Mouse (Mus musculus) stomach, embryonic 16.5 days (tissue): ENCODE results near the gene Asprv1. TPM values are rescaled to one million over a fixed set of nuclear protein-coding genes. Genes with fewer than 3 reads are reported as not detected.

ENCODE experiments used
- ATAC-seq: fragments of 200-750 bp; cut with Nextera tagmentation; 2 replicates; pipeline ENCODE4 v1.8.0; 2017; ENCODE audit warnings: moderate number of reproducible peaks, moderate TSS enrichment; ENCODE audit not compliant: insufficient read depth, low FRiP score
- H3K27ac ChIP-seq: fragments of 300-500 bp; sonication (generic); 2 replicates; pipeline ENCODE4 v1.5.1; 2014; ENCODE audit warnings: low read length
- H3K27me3 ChIP-seq: fragments of 300-500 bp; sonication (generic); 2 replicates; pipeline ENCODE4 v1.6.1; 2014; ENCODE audit warnings: low read length, control low read depth, mixed read lengths; ENCODE audit not compliant: control insufficient read depth, insufficient read depth
- H3K36me3 ChIP-seq: fragments of 300-500 bp; sonication (generic); 2 replicates; pipeline ENCODE4 v1.6.1; 2014; ENCODE audit warnings: low read length; ENCODE audit not compliant: control insufficient read depth, insufficient read depth
- H3K4me1 ChIP-seq: fragments of 300-500 bp; sonication (generic); 2 replicates; pipeline ENCODE4 v1.6.1; 2014; ENCODE audit warnings: low read length, control low read depth, mixed read lengths; ENCODE audit not compliant: control insufficient read depth, insufficient read depth
- H3K4me2 ChIP-seq: fragments of 300-500 bp; sonication (generic); 2 replicates; pipeline ENCODE4 v1.6.1; 2014; ENCODE audit warnings: low read depth, low read length, mixed read lengths
- H3K4me3 ChIP-seq: fragments of 300-500 bp; sonication (generic); replicated peaks from 2 replicates; pipeline ENCODE4 v1.5.1; 2014; ENCODE audit warnings: mild to moderate bottlenecking, low read length
- H3K9ac ChIP-seq: fragments of 300-500 bp; sonication (generic); 2 replicates; pipeline ENCODE4 v1.6.1; 2014; ENCODE audit warnings: low read length
- H3K9me3 ChIP-seq: fragments of 300-500 bp; sonication (generic); replicated peaks from 2 replicates; pipeline ENCODE4 v1.6.1; 2016; ENCODE audit warnings: low read length, control low read depth; ENCODE audit not compliant: control insufficient read depth
- WGBS: fragments of 180-500 bp; shearing (Covaris S2); extraction: QIAGEN DNeasy Blood & Tissue Kit; methylation state at CpG from one replicate; pipeline ENCODE4 v1.1.7; 2014; 5-methylcytosine and 5-hydroxymethylcytosine counted together
- polyA plus RNA-seq: library from polyadenylated mRNA; unstranded; fragments of >200 nt; fragmentation: Nextera tagmentation; extraction: Ambion mirVana; gene quantifications from 2 replicates; pipeline ENCODE4 v1.2.1, GENCODE M21; 2015

Asprv1 gene
- polyA plus RNA-seq, 1 experiment from 2014 or later, result 360 TPM

DNA sequence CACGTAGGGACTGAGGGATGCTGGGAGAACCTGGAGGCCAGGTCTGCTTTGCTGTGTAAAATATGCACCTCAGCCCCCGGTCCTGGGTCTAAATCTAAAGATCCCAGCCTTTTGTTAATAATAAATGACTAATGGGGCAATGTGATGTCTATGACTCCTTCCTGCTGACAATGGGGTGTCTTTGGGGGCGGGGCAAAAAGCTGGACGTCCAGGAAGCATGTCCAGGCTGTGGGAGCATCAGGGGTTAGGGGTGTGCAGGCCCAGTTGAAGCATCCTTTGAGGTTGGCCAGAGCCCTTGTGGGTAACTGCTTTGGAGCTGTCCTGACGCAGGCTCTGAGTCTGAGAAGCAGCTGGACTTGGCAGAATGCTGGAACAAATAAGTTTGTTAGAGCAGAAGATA is 41.9 kb upstream of the Asprv1 start:
- no peak overlapping the region for H3K4me3 ChIP-seq
- peak overlapping the region; percentile 95 for H3K27ac ChIP-seq
- no peak overlapping the region for H3K9ac ChIP-seq
- H3K36me3 ChIP-seq, result no peaks in the 10 kb centered on the region
- peaks cover 14% of the 10 kb centered on the region for H3K4me1 ChIP-seq
- H3K4me2 ChIP-seq, result no peak overlapping the region
- WGBS, result 49% methylated on average over 5 of the region's 5 CpGs
- H3K9me3 ChIP-seq, result no peaks in the 10 kb centered on the region
- no peaks in the 10 kb centered on the region for H3K27me3 ChIP-seq
- no peak for ATAC-seq

DNA sequence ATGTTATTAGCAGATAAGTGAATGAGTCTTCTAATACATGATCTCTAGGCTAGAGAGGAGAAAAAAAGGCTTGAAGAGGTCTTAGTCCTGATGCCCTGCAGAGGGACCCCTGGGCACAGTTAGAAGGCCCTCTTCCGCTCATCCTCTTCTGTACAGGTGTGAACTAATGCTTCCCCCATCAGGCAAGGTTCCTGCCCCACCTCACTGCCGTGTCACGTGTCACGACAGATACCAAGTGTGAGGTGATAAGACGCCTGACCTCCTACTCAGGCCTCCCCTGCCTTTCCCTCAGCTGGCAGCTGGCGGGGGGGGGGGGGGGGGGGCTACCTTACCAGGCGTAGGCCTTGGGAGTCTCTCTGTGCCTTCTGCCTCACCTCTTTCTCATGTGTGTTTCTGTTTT is 39.5 kb upstream of the Asprv1 start:
- H3K4me1 ChIP-seq, result peaks cover 14% of the 10 kb centered on the region
- no peak overlapping the region for H3K4me2 ChIP-seq

DNA sequence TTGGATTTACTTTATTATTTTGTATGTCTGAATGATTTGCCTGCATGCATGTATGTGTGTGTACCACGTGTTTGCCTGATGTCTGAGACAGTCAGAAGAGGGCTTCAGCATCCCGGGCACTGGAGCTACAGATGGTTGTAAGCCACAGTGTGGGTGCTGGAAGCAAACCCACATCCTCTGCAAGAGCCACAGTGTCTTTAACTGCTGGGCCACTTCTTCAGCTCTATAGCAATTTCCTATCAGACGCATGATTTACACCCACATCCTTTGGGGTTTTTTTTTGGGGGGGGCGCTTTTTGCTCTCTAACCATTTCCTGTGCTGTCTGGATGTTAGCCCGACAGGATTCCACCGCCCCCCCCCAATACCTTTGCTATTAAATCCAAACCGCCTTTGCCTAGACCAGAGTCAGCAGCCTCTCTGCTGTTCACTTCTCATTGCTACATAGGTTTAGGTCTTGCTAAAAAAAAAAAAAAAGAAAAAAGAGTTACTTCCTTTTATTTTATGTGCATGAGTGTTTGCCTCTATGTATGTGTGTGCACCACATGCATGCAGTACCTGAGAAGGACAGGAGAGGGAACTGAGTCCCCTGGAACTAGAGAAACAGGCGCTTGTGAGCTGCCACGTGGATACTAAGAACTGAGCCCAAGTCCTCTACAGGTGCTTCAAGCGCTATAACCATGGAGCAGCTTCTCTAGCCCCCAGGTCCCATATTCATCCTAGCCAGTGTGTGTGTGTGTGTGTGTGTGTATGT is 34.6 kb upstream of the Asprv1 start:
- no peak overlapping the region for H3K4me2 ChIP-seq
- WGBS, result 83% methylated on average over 10 of the region's 10 CpGs
- no peaks in the 10 kb centered on the region for H3K4me1 ChIP-seq
- no peaks in the 10 kb centered on the region for H3K27me3 ChIP-seq
- H3K9ac ChIP-seq, result no peak overlapping the region
- H3K36me3 ChIP-seq, result no peaks in the 10 kb centered on the region
- H3K27ac ChIP-seq, result no peak overlapping the region
- H3K9me3 ChIP-seq, result no peaks in the 10 kb centered on the region
- H3K4me3 ChIP-seq, result no peak overlapping the region
- no peak for ATAC-seq

More for the DNA sequence above, 39.5 kb upstream of the Asprv1 start:
- no peak overlapping the region for H3K9ac ChIP-seq
- no peaks in the 10 kb centered on the region for H3K9me3 ChIP-seq
- H3K27me3 ChIP-seq, result no peaks in the 10 kb centered on the region
- H3K36me3 ChIP-seq, result no peaks in the 10 kb centered on the region
- ATAC-seq, result no peak
- no peak overlapping the region for H3K4me3 ChIP-seq
- WGBS, result 43% methylated on average over 6 of the region's 7 CpGs
- no peak overlapping the region for H3K27ac ChIP-seq

DNA sequence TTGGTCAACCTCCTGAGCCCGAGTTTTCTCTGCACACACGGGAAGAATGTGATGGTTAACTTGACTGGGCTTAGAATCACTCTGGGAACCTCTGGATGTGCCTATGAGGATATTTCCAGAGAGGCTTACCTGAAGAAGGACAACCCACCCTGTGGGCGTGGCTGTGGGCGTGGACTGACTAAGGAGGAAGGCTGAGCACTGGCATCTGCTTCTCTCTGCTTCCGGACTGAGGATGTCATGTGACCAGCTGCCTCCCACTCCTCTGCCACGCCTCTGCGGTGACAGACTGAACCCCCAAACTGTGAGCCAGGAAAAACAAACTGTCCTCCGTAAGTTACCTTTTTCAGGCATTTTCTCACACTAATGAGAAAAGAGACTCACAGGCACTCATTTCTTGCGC is 33.3 kb upstream of the Asprv1 start:
- peaks cover 9% of the 10 kb centered on the region for H3K4me1 ChIP-seq
- H3K27ac ChIP-seq, result peak overlapping the region; percentile 52; the same call in 1 of the 2 replicates
- H3K27me3 ChIP-seq, result no peaks in the 10 kb centered on the region
- H3K9me3 ChIP-seq, result no peaks in the 10 kb centered on the region
- H3K9ac ChIP-seq, result peak overlapping the region; percentile 44; the same call in 1 of the 2 replicates
- peak overlapping the region; percentile 33; the same call in 1 of the 2 replicates for H3K4me2 ChIP-seq
- ATAC-seq, result peak; percentile 55; the same call in 1 of the 2 replicates
- 23% methylated on average over 9 of the region's 9 CpGs for WGBS
- no peaks in the 10 kb centered on the region for H3K36me3 ChIP-seq
- peak overlapping the region; percentile 28 for H3K4me3 ChIP-seq

DNA sequence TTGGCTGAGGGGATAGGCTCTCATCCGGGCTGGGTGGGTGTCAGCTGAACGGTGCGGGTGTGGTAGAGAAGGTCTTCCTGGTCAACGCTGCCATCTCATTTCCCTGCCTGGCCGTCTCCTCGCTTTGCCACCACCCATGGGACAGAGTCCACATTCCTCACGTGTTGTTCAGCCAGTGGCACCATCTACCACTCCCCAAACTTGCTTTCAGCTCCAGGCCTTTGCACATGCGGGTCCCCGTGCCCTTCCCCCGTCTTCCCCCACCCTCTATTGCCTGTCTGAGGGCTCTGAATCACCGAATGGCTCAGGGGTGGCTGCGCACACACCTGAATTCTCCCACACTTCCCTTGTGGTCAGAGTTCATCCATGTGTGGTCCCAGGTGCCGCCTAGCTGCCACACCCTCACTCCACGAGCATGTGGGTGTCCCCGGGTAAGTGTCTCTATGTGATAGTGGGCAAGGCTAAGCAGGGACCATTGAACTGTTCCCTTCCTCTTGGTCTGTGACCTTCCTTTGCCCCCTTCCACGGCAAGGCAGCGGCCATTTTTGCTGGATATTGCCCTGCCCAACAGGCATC is 32.0 kb upstream of the Asprv1 start:
- WGBS, result 71% methylated on average over 17 of the region's 17 CpGs
- no peaks in the 10 kb centered on the region for H3K36me3 ChIP-seq
- peak overlapping the region; percentile 52; the same call in 1 of the 2 replicates for H3K27ac ChIP-seq
- 0 out of 2 replicates have a peak overlapping the region, but pooled peaks have one; percentile 33 for H3K4me2 ChIP-seq
- H3K9ac ChIP-seq, result no peak overlapping the region
- H3K9me3 ChIP-seq, result no peaks in the 10 kb centered on the region
- H3K4me3 ChIP-seq, result no peak overlapping the region
- H3K27me3 ChIP-seq, result no peaks in the 10 kb centered on the region
- H3K4me1 ChIP-seq, result peaks cover 21% of the 10 kb centered on the region
- peak; percentile 33; the same call in 1 of the 2 replicates for ATAC-seq

DNA sequence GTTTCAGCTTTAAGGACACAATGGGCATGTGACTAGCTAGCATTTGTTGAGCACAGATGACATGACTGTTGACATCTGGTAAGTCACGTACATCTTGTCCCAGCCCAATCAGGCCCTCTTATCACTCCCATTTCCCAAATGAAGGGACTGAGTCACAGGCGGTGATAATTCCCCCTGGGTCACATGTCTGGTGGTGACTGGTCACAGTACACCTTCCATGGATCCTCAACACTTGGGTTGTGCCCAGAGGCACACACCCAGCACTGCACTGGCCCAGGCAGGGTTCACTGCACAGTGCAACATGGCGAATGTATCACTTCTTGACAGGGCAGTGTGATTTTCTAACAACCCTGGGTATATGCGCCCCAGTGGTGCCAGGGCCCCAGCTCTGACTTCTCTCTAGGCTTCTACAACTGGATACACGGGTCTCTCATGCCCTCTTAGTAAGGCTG is 29.2 kb upstream of the Asprv1 start:
- Histone ChIP-seq H3K4me2 (no peak overlapping the region), H3K27ac (peak overlapping the region; percentile 92)

DNA sequence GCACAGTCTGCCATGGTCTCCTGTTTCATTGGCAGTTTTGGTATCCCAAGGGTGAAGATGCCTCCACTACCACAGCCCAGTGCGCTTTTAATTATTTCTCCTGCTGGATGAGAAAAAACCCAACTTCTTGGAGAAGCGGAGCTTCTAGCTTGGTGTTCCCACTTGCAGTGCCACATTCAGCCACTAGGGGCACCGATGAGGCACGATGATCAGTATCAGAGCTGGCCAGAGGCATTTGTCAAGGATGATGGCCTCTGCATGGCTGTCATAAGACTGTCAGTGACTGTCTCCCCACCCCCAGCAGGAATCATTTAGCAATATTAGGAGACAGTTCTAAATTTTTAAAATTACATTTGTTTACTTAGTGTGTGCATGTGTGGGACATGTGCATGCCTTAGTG is 28.8 kb upstream of the Asprv1 start:
- Histone ChIP-seq H3K4me2 (no peak overlapping the region), H3K4me1 (peaks cover 22% of the 10 kb centered on the region), H3K27ac (peak overlapping the region; percentile 92), H3K9ac (no peak overlapping the region), H3K9me3 (no peaks in the 10 kb centered on the region), H3K27me3 (no peaks in the 10 kb centered on the region), H3K36me3 (no peaks in the 10 kb centered on the region), H3K4me3 (no peak overlapping the region)
- 20% methylated on average over 4 of the region's 4 CpGs for WGBS
- peak; percentile 15; the same call in 1 of the 2 replicates for ATAC-seq

More for the DNA sequence above, 29.2 kb upstream of the Asprv1 start:
- Histone ChIP-seq H3K4me3 (no peak overlapping the region), H3K4me1 (peaks cover 22% of the 10 kb centered on the region), H3K9me3 (no peaks in the 10 kb centered on the region), H3K36me3 (no peaks in the 10 kb centered on the region), H3K27me3 (no peaks in the 10 kb centered on the region), H3K9ac (no peak overlapping the region)
- 75% methylated on average over 5 of the region's 5 CpGs for WGBS
- ATAC-seq, result 0 out of 2 replicates have a peak, but pooled peaks have one; percentile 5

DNA sequence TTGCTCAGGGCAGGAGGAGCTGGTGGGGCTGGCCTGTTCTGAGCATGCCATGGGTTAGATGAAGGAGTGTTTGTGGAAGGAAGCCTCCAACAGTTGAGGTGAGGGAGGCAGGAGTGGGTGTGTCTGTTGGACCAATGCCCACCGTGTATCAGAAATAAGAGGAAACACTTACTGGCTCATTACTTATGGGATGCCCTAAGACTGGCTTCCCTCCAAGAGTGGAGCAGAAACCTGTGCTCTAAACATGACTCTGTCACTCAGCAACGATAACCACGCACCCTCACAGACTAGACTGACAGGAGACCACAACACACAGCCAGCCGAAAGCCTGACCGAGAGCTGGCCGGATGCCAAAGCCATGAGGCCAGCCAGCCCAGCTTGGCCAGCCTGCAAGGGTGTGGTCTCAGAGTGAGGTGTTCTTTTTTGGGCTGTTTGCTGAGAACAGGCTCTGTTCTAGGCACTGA is 28.0 kb upstream of the Asprv1 start:
- peak; percentile 80 for ATAC-seq
- no peaks in the 10 kb centered on the region for H3K9me3 ChIP-seq
- no peaks in the 10 kb centered on the region for H3K36me3 ChIP-seq
- H3K4me2 ChIP-seq, result 0 out of 2 replicates have a peak overlapping the region, but pooled peaks have one; percentile 14
- H3K4me3 ChIP-seq, result no peak overlapping the region
- peak overlapping the region; percentile 92 for H3K27ac ChIP-seq
- WGBS, result 11% methylated on average over 6 of the region's 6 CpGs
- H3K9ac ChIP-seq, result 0 out of 2 replicates have a peak overlapping the region, but pooled peaks have one; percentile 1
- H3K27me3 ChIP-seq, result no peaks in the 10 kb centered on the region
- peaks cover 26% of the 10 kb centered on the region for H3K4me1 ChIP-seq

DNA sequence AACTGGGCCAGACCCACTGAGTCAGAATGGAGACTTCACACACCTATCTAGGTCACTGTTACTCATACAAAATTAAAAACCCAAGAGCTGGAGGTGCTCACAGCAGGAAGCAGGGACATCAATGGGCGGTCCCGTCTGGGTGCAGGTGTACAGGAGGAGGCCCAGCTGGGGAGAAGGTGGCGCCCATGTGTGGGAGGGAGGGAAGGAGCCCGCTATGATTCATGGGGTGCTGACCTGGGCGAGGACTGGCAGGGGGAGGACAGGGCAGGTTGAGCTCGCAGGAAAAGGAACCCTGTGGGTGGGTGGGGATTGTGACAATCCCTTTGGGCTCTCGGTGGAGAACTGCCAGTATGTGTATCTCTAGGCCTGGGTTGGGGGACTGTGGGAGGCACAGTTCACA is 22.7 kb upstream of the Asprv1 start:
- H3K9me3 ChIP-seq, result no peaks in the 10 kb centered on the region
- H3K27ac ChIP-seq, result peak overlapping the region; percentile 81
- peak; percentile 91 for ATAC-seq

More for the DNA sequence above, 22.7 kb upstream of the Asprv1 start:
- Histone ChIP-seq H3K4me2 (0 out of 2 replicates have a peak overlapping the region, but pooled peaks have one; percentile 2), H3K4me1 (peaks cover 12% of the 10 kb centered on the region), H3K9ac (no peak overlapping the region; the same call in 1 of the 2 replicates), H3K36me3 (no peaks in the 10 kb centered on the region), H3K27me3 (no peaks in the 10 kb centered on the region), H3K4me3 (no peak overlapping the region)
- WGBS, result 46% methylated on average over 7 of the region's 7 CpGs
